Mouse (Mus musculus) liver, adult 2 months (tissue): ENCODE data around the gene Dusp1.

ENCODE experiments used
- CTCF ChIP-seq: fragments of 200-500 bp; IDR thresholded peaks from 2 replicates; pipeline ENCODE4 v1.5.1; 2011; ENCODE audit warnings: low read depth, low read length, control low read depth
- POLR2A ChIP-seq: fragments of 200-500 bp; IDR thresholded peaks from 2 replicates; pipeline ENCODE4 v1.6.1; 2011; ENCODE audit warnings: low read length, control low read depth; ENCODE audit not compliant: insufficient read depth; ENCODE audit errors: extremely low read depth

- TF ChIP-seq CTCF (no peak), POLR2A (no peak)
Observed at GRCm38 (mm10) chr17:26544319-26544963, 17.5 kb downstream of the Dusp1 start.
